Mouse (Mus musculus) G1E (cell line): ENCODE results near the gene Hsf4.

Experiments used
- CTCF ChIP-seq: IDR thresholded peaks from 2 replicates; pipeline ENCODE4 v1.5.1; 2012; ENCODE audit warnings: low read depth, low read length, inconsistent platforms, mixed read lengths
- GATA1 ChIP-seq: IDR thresholded peaks from 2 replicates; pipeline ENCODE4 v1.6.1; 2012; ENCODE audit warnings: borderline replicate concordance, low read length, inconsistent platforms, mixed read lengths
- GATA2 ChIP-seq: IDR thresholded peaks from 2 replicates; pipeline ENCODE4 v1.6.1; 2012; ENCODE audit warnings: low read depth, low read length, inconsistent platforms, borderline replicate concordance
- POLR2AphosphoS5 ChIP-seq: IDR thresholded peaks from 2 replicates; pipeline ENCODE4 v1.6.1; 2012; ENCODE audit warnings: low read depth, low read length, inconsistent platforms; ENCODE audit not compliant: insufficient replicate concordance
- TAL1 ChIP-seq: conservative IDR thresholded peaks from 2 replicates; pipeline ENCODE4 v1.6.1; 2012; ENCODE audit warnings: low read depth, low read length, inconsistent platforms, mixed read lengths

- TF ChIP-seq TAL1 (no peak), CTCF (no peak), GATA2 (no peak), GATA1 (no peak), POLR2AphosphoS5 (no peak)
Measured at GRCm38 (mm10) chr8:105303874-105304273, 34.3 kb downstream of the Hsf4 start.
